Mouse (Mus musculus): ENCODE measurements around the gene Tada3. TPM values are rescaled to one million over a fixed set of nuclear protein-coding genes. Genes with fewer than 3 reads are reported as not detected.

The Tada3 gene
- polyA plus RNA-seq, 1 experiment from 2014 or later, result 44.4 TPM

GRCm38 (mm10) chr6:113406683-113407082 is 29.0 kb upstream of the Tada3 start:
- no peak for ATAC-seq
- Histone ChIP-seq H3K9ac (ENCODE audit: low read depth, low read length) (no peak overlapping the region), H3K36me3 (ENCODE audit: control insufficient read depth, insufficient read depth, low read length) (no peaks in the 10 kb centered on the region), H3K27ac (ENCODE audit: low read length) (no peak overlapping the region), H3K9me3 (ENCODE audit: control insufficient read depth, low read length) (no peaks in the 10 kb centered on the region), H3K4me3 (ENCODE audit: low read length) (no peak overlapping the region), H3K27me3 (replicated peaks; ENCODE audit: control insufficient read depth, insufficient read depth, low read length) (no peaks in the 10 kb centered on the region), H3K4me1 (ENCODE audit: control insufficient read depth, insufficient read depth, low read length) (0 out of 2 replicates have a peak, but pooled peaks cover 9% of the 10 kb centered on the region), H3K4me2 (ENCODE audit: low read depth, low read length) (no peak overlapping the region)
- WGBS, result 83% methylated on average over 9 of the region's 9 CpGs

- H3K4me1 ChIP-seq (ENCODE audit: control insufficient read depth, insufficient read depth, low read length), result 0 out of 2 replicates have a peak, but pooled peaks cover 9% of the 10 kb centered on the region
- no peak overlapping the region for H3K4me2 ChIP-seq (ENCODE audit: low read depth, low read length)
- no peak overlapping the region for H3K27ac ChIP-seq (ENCODE audit: low read length)
- H3K4me3 ChIP-seq (ENCODE audit: low read length), result no peak overlapping the region
- no peaks in the 10 kb centered on the region for H3K27me3 ChIP-seq (replicated peaks; ENCODE audit: control insufficient read depth, insufficient read depth, low read length)
- no peaks in the 10 kb centered on the region for H3K9me3 ChIP-seq (ENCODE audit: control insufficient read depth, low read length)
- WGBS, result 79% methylated on average over 6 of the region's 6 CpGs
- no peak overlapping the region for H3K9ac ChIP-seq (ENCODE audit: low read depth, low read length)
- no peak for ATAC-seq
- no peaks in the 10 kb centered on the region for H3K36me3 ChIP-seq (ENCODE audit: control insufficient read depth, insufficient read depth, low read length)
These were observed 27.8 kb upstream of the Tada3 start for GRCm38 (mm10) chr6:113405483-113405882.

- H3K9me3 ChIP-seq (ENCODE audit: control insufficient read depth, low read length), result no peaks in the 10 kb centered on the region
- WGBS, result 64% methylated on average over 12 of the region's 12 CpGs
- peak; percentile 79 for ATAC-seq
These were observed 27.2 kb upstream of the Tada3 start for GRCm38 (mm10) chr6:113404649-113405448.

GRCm38 (mm10) chr6:113402094-113402493 is 24.4 kb upstream of the Tada3 start:
- Histone ChIP-seq H3K4me3 (ENCODE audit: low read length) (no peak overlapping the region), H3K9ac (ENCODE audit: low read depth, low read length) (no peak overlapping the region), H3K36me3 (ENCODE audit: control insufficient read depth, insufficient read depth, low read length) (no peaks in the 10 kb centered on the region), H3K27ac (ENCODE audit: low read length) (no peak overlapping the region), H3K27me3 (replicated peaks; ENCODE audit: control insufficient read depth, insufficient read depth, low read length) (no peaks in the 10 kb centered on the region), H3K4me1 (ENCODE audit: control insufficient read depth, insufficient read depth, low read length) (0 out of 2 replicates have a peak, but pooled peaks cover 9% of the 10 kb centered on the region), H3K9me3 (ENCODE audit: control insufficient read depth, low read length) (no peaks in the 10 kb centered on the region), H3K4me2 (ENCODE audit: low read depth, low read length) (no peak overlapping the region)
- ATAC-seq, result no peak
- 90% methylated on average over 13 of the region's 13 CpGs for WGBS

More at GRCm38 (mm10) chr6:113404649-113405448, 27.2 kb upstream of the Tada3 start:
- Histone ChIP-seq H3K4me3 (ENCODE audit: low read length) (no peak overlapping the region), H3K27me3 (replicated peaks; ENCODE audit: control insufficient read depth, insufficient read depth, low read length) (no peaks in the 10 kb centered on the region), H3K36me3 (ENCODE audit: control insufficient read depth, insufficient read depth, low read length) (no peaks in the 10 kb centered on the region), H3K27ac (ENCODE audit: low read length) (peak overlapping the region; percentile 65), H3K9ac (ENCODE audit: low read depth, low read length) (peak overlapping the region; percentile 11; the same call in 1 of the 2 replicates), H3K4me2 (ENCODE audit: low read depth, low read length) (no peak overlapping the region), H3K4me1 (ENCODE audit: control insufficient read depth, insufficient read depth, low read length) (0 out of 2 replicates have a peak, but pooled peaks cover 9% of the 10 kb centered on the region)

GRCm38 (mm10) chr6:113396270-113397030 is 18.8 kb upstream of the Tada3 start:
- no peak overlapping the region for H3K9ac ChIP-seq (ENCODE audit: low read depth, low read length)
- no peak overlapping the region for H3K4me2 ChIP-seq (ENCODE audit: low read depth, low read length)
- no peaks in the 10 kb centered on the region for H3K27me3 ChIP-seq (replicated peaks; ENCODE audit: control insufficient read depth, insufficient read depth, low read length)
- 79% methylated on average over 10 of the region's 10 CpGs for WGBS
- no peaks in the 10 kb centered on the region for H3K9me3 ChIP-seq (ENCODE audit: control insufficient read depth, low read length)
- H3K36me3 ChIP-seq (ENCODE audit: control insufficient read depth, insufficient read depth, low read length), result 0 out of 2 replicates have a peak, but pooled peaks cover 4% of the 10 kb centered on the region
- ATAC-seq, result peak; percentile 52
- 0 out of 2 replicates have a peak overlapping the region, but pooled peaks have one; percentile 7 for H3K27ac ChIP-seq (ENCODE audit: low read length)
- H3K4me3 ChIP-seq (ENCODE audit: low read length), result no peak overlapping the region
- H3K4me1 ChIP-seq (ENCODE audit: control insufficient read depth, insufficient read depth, low read length), result peaks cover 16% of the 10 kb centered on the region; the same call in 1 of the 2 replicates

- WGBS, result 92% methylated on average over 6 of the region's 6 CpGs
- H3K9ac ChIP-seq (ENCODE audit: low read depth, low read length), result no peak overlapping the region
- no peak overlapping the region for H3K27ac ChIP-seq (ENCODE audit: low read length)
- H3K4me3 ChIP-seq (ENCODE audit: low read length), result no peak overlapping the region
- H3K9me3 ChIP-seq (ENCODE audit: control insufficient read depth, low read length), result no peaks in the 10 kb centered on the region
- H3K4me1 ChIP-seq (ENCODE audit: control insufficient read depth, insufficient read depth, low read length), result peaks cover 21% of the 10 kb centered on the region; the same call in 1 of the 2 replicates
- ATAC-seq, result no peak
- no peaks in the 10 kb centered on the region for H3K27me3 ChIP-seq (replicated peaks; ENCODE audit: control insufficient read depth, insufficient read depth, low read length)
- H3K4me2 ChIP-seq (ENCODE audit: low read depth, low read length), result no peak overlapping the region
- 0 out of 2 replicates have a peak, but pooled peaks cover 4% of the 10 kb centered on the region for H3K36me3 ChIP-seq (ENCODE audit: control insufficient read depth, insufficient read depth, low read length)
These were observed 17.8 kb upstream of the Tada3 start for GRCm38 (mm10) chr6:113395501-113395900.

GRCm38 (mm10) chr6:113394811-113395210 is 17.1 kb upstream of the Tada3 start:
- H3K4me2 ChIP-seq (ENCODE audit: low read depth, low read length), result no peak overlapping the region
- 0 out of 2 replicates have a peak, but pooled peaks cover 4% of the 10 kb centered on the region for H3K36me3 ChIP-seq (ENCODE audit: control insufficient read depth, insufficient read depth, low read length)
- peaks cover 25% of the 10 kb centered on the region for H3K4me1 ChIP-seq (ENCODE audit: control insufficient read depth, insufficient read depth, low read length)
- no peaks in the 10 kb centered on the region for H3K9me3 ChIP-seq (ENCODE audit: control insufficient read depth, low read length)
- no peaks in the 10 kb centered on the region for H3K27me3 ChIP-seq (replicated peaks; ENCODE audit: control insufficient read depth, insufficient read depth, low read length)
- 92% methylated on average over 11 of the region's 11 CpGs for WGBS
- no peak overlapping the region for H3K27ac ChIP-seq (ENCODE audit: low read length)
- no peak overlapping the region for H3K9ac ChIP-seq (ENCODE audit: low read depth, low read length)
- ATAC-seq, result no peak
- H3K4me3 ChIP-seq (ENCODE audit: low read length), result no peak overlapping the region

GRCm38 (mm10) chr6:113393951-113394350 is 16.3 kb upstream of the Tada3 start:
- WGBS, result 86% methylated on average over 6 of the region's 6 CpGs
- no peak overlapping the region for H3K27ac ChIP-seq (ENCODE audit: low read length)
- H3K4me1 ChIP-seq (ENCODE audit: control insufficient read depth, insufficient read depth, low read length), result peaks cover 26% of the 10 kb centered on the region
- no peaks in the 10 kb centered on the region for H3K27me3 ChIP-seq (replicated peaks; ENCODE audit: control insufficient read depth, insufficient read depth, low read length)
- H3K4me3 ChIP-seq (ENCODE audit: low read length), result no peak overlapping the region
- no peak overlapping the region for H3K4me2 ChIP-seq (ENCODE audit: low read depth, low read length)
- ATAC-seq, result no peak
- H3K9ac ChIP-seq (ENCODE audit: low read depth, low read length), result no peak overlapping the region
- no peaks in the 10 kb centered on the region for H3K9me3 ChIP-seq (ENCODE audit: control insufficient read depth, low read length)
- 0 out of 2 replicates have a peak, but pooled peaks cover 4% of the 10 kb centered on the region for H3K36me3 ChIP-seq (ENCODE audit: control insufficient read depth, insufficient read depth, low read length)
